Comparison of ENCODE assay signal across 9 mouse cellular contexts in the genomic region with DNA sequence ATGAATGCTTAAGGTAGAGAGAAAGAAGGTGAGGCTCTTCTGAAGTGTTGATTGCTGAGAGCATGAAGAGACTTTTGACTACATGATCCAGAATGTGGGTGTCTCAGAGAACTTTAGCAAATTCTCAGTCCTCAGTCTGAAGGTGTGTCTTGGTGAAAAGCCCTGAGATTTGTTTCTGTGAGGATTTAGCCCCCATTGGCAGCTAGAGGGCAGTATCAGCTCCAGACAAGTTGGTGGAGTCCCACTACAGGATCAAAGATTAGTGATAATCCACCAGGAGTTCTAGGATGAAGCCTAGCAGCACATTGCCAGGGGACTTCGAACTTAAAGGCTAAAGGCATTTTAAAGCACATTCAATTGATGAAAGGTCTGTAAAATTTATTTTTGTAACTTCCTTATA.
DNase-seq lines count a peak whose midpoint lies in the region; ATAC-seq lines count a peak whose summit lies in the region.
"Had no signal": no experiment of that assay in that cellular context is flagged by ENCODE, and none has a peak within 500 bp of the region (broad histone marks: within the 10 kb centered on the region; RNA-seq: fewer than 3 reads in every experiment).

No protein-coding gene starts in this region.

- peak; percentile 36 for ATAC-seq in cerebellum, adult (ENCODE audit: insufficient number of reproducible peaks, low FRiP score, low TSS enrichment)

- DNase-seq in cerebellum, postnatal 4 days (ENCODE audit: low spot score in 2 of 2), result no peak
- peak; percentile 1 for DNase-seq in kidney, postnatal 14 days
- DNase-seq in kidney, adult 11 months, result no peak
- peak; percentile 11 for DNase-seq in adrenal gland, adult 8-10 months
- DNase-seq in embryo, embryonic 11.5 days (ENCODE audit: low read depth, low spot score), result peak; percentile 7
- DNase-seq in yolk sac, embryonic 10.5 days (ENCODE audit: low spot score), result no peak
- no peak for DNase-seq in thymus, adult 18-20 months
- DNase-seq: B cell, adult 2 months had no signal

Comparison
In these comparisons a context has a peak if more than half of its experiments do, and no peak if none do; other contexts are left out.
1. DNase-seq: peak in kidney, postnatal 14 days (single experiment), adrenal gland, adult 8-10 months (single experiment) and embryo, embryonic 11.5 days (single experiment); none in cerebellum, postnatal 4 days (0 of 2), kidney, adult 11 months (single experiment), yolk sac, embryonic 10.5 days (single experiment) and thymus, adult 18-20 months (0 of 2).